Mouse (Mus musculus) monocyte, adult 5-6 weeks (primary cell): ENCODE measurements around the gene Lrfn2. TPM values are rescaled to one million over a fixed set of nuclear protein-coding genes. Genes with fewer than 3 reads are reported as not detected.

Experiments
- ATAC-seq: fragments of 153-309, 156-312 bp; replicated peaks from 2 replicates; pipeline ENCODE4 v1.8.0; 2017; ENCODE audit warnings: mild to moderate bottlenecking; ENCODE audit not compliant: low TSS enrichment, insufficient number of reproducible peaks, severe bottlenecking, poor library complexity, low FRiP score
- total RNA-seq: library from RNA; stranded (forward); fragments of 200-1000, 200-491, 200-594 nt; gene quantifications from 3 replicates; pipeline ENCODE4 v1.2.3, GENCODE M21; 2017

Gene Lrfn2
- total RNA-seq, 1 experiment from 2014 or later, result not detected

- no peak for ATAC-seq
These were observed 97.5 kb downstream of the Lrfn2 start for GRCm38 (mm10) chr17:49029556-49030268.

GRCm38 (mm10) chr17:49030269-49030615, 98.1 kb downstream of the Lrfn2 start:
- ATAC-seq, result no peak

GRCm38 (mm10) chr17:49030841-49031240, 98.7 kb downstream of the Lrfn2 start:
- no peak for ATAC-seq

- no peak for ATAC-seq
These were observed 99.6 kb downstream of the Lrfn2 start for GRCm38 (mm10) chr17:49031790-49032189.

- no peak for ATAC-seq
These were observed 101.1 kb downstream of the Lrfn2 start for GRCm38 (mm10) chr17:49033276-49033675.

- ATAC-seq, result no peak
These were observed 101.6 kb downstream of the Lrfn2 start for GRCm38 (mm10) chr17:49033686-49034250.

- ATAC-seq, result no peak
These were observed 102.9 kb downstream of the Lrfn2 start for GRCm38 (mm10) chr17:49035052-49035451.

- no peak for ATAC-seq
These were observed 105.2 kb downstream of the Lrfn2 start for GRCm38 (mm10) chr17:49037163-49037950.

- no peak for ATAC-seq
These were observed 111.8 kb downstream of the Lrfn2 start for GRCm38 (mm10) chr17:49043806-49044640.

GRCm38 (mm10) chr17:49047921-49048320, 115.7 kb downstream of the Lrfn2 start:
- ATAC-seq, result no peak

GRCm38 (mm10) chr17:49051231-49051630, 119.1 kb downstream of the Lrfn2 start:
- no peak for ATAC-seq

- ATAC-seq, result no peak
These were observed 129.0 kb downstream of the Lrfn2 start for GRCm38 (mm10) chr17:49061141-49061540.

- ATAC-seq, result no peak
These were observed 131.6 kb downstream of the Lrfn2 start for GRCm38 (mm10) chr17:49063789-49064188.

GRCm38 (mm10) chr17:49064526-49064925, 132.3 kb downstream of the Lrfn2 start:
- no peak for ATAC-seq

GRCm38 (mm10) chr17:49065050-49065449, 132.9 kb downstream of the Lrfn2 start:
- ATAC-seq, result no peak

- ATAC-seq, result no peak
These were observed 134.6 kb downstream of the Lrfn2 start for GRCm38 (mm10) chr17:49066748-49067147.

GRCm38 (mm10) chr17:49078168-49078567, 146.0 kb downstream of the Lrfn2 start:
- ATAC-seq, result no peak

GRCm38 (mm10) chr17:49079647-49080046, 147.5 kb downstream of the Lrfn2 start:
- ATAC-seq, result no peak
